Mouse (Mus musculus): ENCODE data around the gene Cntnap5c. TPM values are rescaled to one million over a fixed set of nuclear protein-coding genes. Genes with fewer than 3 reads are reported as not detected.

Gene Cntnap5c
- polyA plus RNA-seq, 1 experiment from 2014 or later = 0.25 TPM

DNA sequence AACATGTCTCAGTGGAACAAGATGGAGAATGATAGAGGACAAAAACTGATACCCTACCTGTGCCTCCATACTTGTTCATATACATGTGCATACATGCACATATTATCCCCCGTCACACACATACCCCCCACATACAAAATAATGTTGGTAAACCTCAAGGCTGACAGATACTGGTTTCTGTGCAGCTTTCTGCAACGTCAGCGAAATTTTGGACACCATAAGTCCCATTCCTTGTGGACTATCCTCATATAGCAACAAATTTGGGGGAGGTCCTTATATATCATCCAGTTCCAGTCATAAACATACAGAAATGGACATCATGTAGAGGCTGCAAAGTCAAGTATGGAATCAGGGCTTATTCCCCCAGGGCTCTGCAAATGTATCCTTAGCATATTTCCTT lies 338.5 kb downstream of the Cntnap5c start:
- ATAC-seq (ENCODE audit: low FRiP score) (no peak), DNase-seq (ENCODE audit: low spot score, missing footprints) (no peak)
- Histone ChIP-seq H3K4me1 (ENCODE audit: control insufficient read depth, insufficient read depth, low read length) (no peaks in the 10 kb centered on the region), H3K9me3 (ENCODE audit: control insufficient read depth, low read length) (no peaks in the 10 kb centered on the region), H3K4me3 (ENCODE audit: low read depth, low read length) (no peak overlapping the region), H3K36me3 (ENCODE audit: control insufficient read depth, insufficient read depth, low read length) (no peaks in the 10 kb centered on the region), H3K9ac (ENCODE audit: low read length) (no peak overlapping the region), H3K4me2 (no peak overlapping the region), H3K27ac (ENCODE audit: low read depth, low read length) (no peak overlapping the region), H3K27me3 (ENCODE audit: control insufficient read depth, insufficient read depth, low read length) (no peaks in the 10 kb centered on the region)
- WGBS = 89% methylated on average over 3 of the region's 3 CpGs

GRCm38 (mm10) chr17:58108335-58108734 lies 339.0 kb downstream of the Cntnap5c start:
- no peaks in the 10 kb centered on the region for H3K36me3 ChIP-seq (ENCODE audit: control insufficient read depth, insufficient read depth, low read length)
- ATAC-seq (ENCODE audit: low FRiP score) (no peak), DNase-seq (ENCODE audit: low spot score, missing footprints) (no peak)
- no peak overlapping the region for H3K9ac ChIP-seq (ENCODE audit: low read length)
- H3K4me2 ChIP-seq = no peak overlapping the region
- H3K27ac ChIP-seq (ENCODE audit: low read depth, low read length) = no peak overlapping the region
- H3K4me3 ChIP-seq (ENCODE audit: low read depth, low read length) = no peak overlapping the region
- WGBS = 79% methylated on average over 1 of the region's 1 CpGs
- no peaks in the 10 kb centered on the region for H3K9me3 ChIP-seq (ENCODE audit: control insufficient read depth, low read length)
- H3K4me1 ChIP-seq (ENCODE audit: control insufficient read depth, insufficient read depth, low read length) = no peaks in the 10 kb centered on the region
- no peaks in the 10 kb centered on the region for H3K27me3 ChIP-seq (ENCODE audit: control insufficient read depth, insufficient read depth, low read length)

GRCm38 (mm10) chr17:58187171-58187570 lies 417.8 kb downstream of the Cntnap5c start:
- H3K9me3 ChIP-seq (ENCODE audit: control insufficient read depth, low read length) = no peaks in the 10 kb centered on the region
- no peak overlapping the region for H3K4me2 ChIP-seq
- no peak for ATAC-seq (ENCODE audit: low FRiP score)
- no peak overlapping the region for H3K27ac ChIP-seq (ENCODE audit: low read depth, low read length)
- no peak overlapping the region for H3K9ac ChIP-seq (ENCODE audit: low read length)
- H3K36me3 ChIP-seq (ENCODE audit: control insufficient read depth, insufficient read depth, low read length) = no peaks in the 10 kb centered on the region
- H3K4me1 ChIP-seq (ENCODE audit: control insufficient read depth, insufficient read depth, low read length) = no peaks in the 10 kb centered on the region
- H3K27me3 ChIP-seq (ENCODE audit: control insufficient read depth, insufficient read depth, low read length) = no peaks in the 10 kb centered on the region
- no peak for DNase-seq (ENCODE audit: low spot score, missing footprints)
- 65% methylated on average over 1 of the region's 1 CpGs for WGBS
- H3K4me3 ChIP-seq (ENCODE audit: low read depth, low read length) = no peak overlapping the region

- no peak overlapping the region for H3K4me3 ChIP-seq (ENCODE audit: low read depth, low read length)
- no peak overlapping the region for H3K27ac ChIP-seq (ENCODE audit: low read depth, low read length)
- no peak overlapping the region for H3K4me2 ChIP-seq
- H3K27me3 ChIP-seq (ENCODE audit: control insufficient read depth, insufficient read depth, low read length) = no peaks in the 10 kb centered on the region
- no peak overlapping the region for H3K9ac ChIP-seq (ENCODE audit: low read length)
- no peaks in the 10 kb centered on the region for H3K9me3 ChIP-seq (ENCODE audit: control insufficient read depth, low read length)
- ATAC-seq (ENCODE audit: low FRiP score) (no peak), DNase-seq (ENCODE audit: low spot score, missing footprints) (no peak)
- 88% methylated on average over 2 of the region's 2 CpGs for WGBS
- no peaks in the 10 kb centered on the region for H3K4me1 ChIP-seq (ENCODE audit: control insufficient read depth, insufficient read depth, low read length)
- H3K36me3 ChIP-seq (ENCODE audit: control insufficient read depth, insufficient read depth, low read length) = no peaks in the 10 kb centered on the region
These were observed 431.8 kb downstream of the Cntnap5c start for GRCm38 (mm10) chr17:58201148-58201547.

GRCm38 (mm10) chr17:58268058-58268457 lies 498.7 kb downstream of the Cntnap5c start:
- Histone ChIP-seq H3K4me1 (ENCODE audit: control insufficient read depth, insufficient read depth, low read length) (no peaks in the 10 kb centered on the region), H3K9ac (ENCODE audit: low read length) (no peak overlapping the region), H3K4me3 (ENCODE audit: low read depth, low read length) (no peak overlapping the region), H3K9me3 (ENCODE audit: control insufficient read depth, low read length) (no peaks in the 10 kb centered on the region), H3K36me3 (ENCODE audit: control insufficient read depth, insufficient read depth, low read length) (no peaks in the 10 kb centered on the region), H3K4me2 (no peak overlapping the region), H3K27me3 (ENCODE audit: control insufficient read depth, insufficient read depth, low read length) (no peaks in the 10 kb centered on the region), H3K27ac (ENCODE audit: low read depth, low read length) (no peak overlapping the region)
- DNase-seq (ENCODE audit: low spot score, missing footprints) (no peak), ATAC-seq (ENCODE audit: low FRiP score) (no peak)
- 80% methylated on average over 2 of the region's 2 CpGs for WGBS

GRCm38 (mm10) chr17:58351310-58351709 lies 581.9 kb downstream of the Cntnap5c start:
- no peak overlapping the region for H3K27ac ChIP-seq (ENCODE audit: low read depth, low read length)
- no peaks in the 10 kb centered on the region for H3K9me3 ChIP-seq (ENCODE audit: control insufficient read depth, low read length)
- H3K4me2 ChIP-seq = no peak overlapping the region
- 87% methylated on average over 6 of the region's 6 CpGs for WGBS
- ATAC-seq (ENCODE audit: low FRiP score) (no peak), DNase-seq (ENCODE audit: low spot score, missing footprints) (no peak)
- no peak overlapping the region for H3K4me3 ChIP-seq (ENCODE audit: low read depth, low read length)
- H3K4me1 ChIP-seq (ENCODE audit: control insufficient read depth, insufficient read depth, low read length) = no peaks in the 10 kb centered on the region
- H3K36me3 ChIP-seq (ENCODE audit: control insufficient read depth, insufficient read depth, low read length) = no peaks in the 10 kb centered on the region
- H3K27me3 ChIP-seq (ENCODE audit: control insufficient read depth, insufficient read depth, low read length) = no peaks in the 10 kb centered on the region
- no peak overlapping the region for H3K9ac ChIP-seq (ENCODE audit: low read length)

DNA sequence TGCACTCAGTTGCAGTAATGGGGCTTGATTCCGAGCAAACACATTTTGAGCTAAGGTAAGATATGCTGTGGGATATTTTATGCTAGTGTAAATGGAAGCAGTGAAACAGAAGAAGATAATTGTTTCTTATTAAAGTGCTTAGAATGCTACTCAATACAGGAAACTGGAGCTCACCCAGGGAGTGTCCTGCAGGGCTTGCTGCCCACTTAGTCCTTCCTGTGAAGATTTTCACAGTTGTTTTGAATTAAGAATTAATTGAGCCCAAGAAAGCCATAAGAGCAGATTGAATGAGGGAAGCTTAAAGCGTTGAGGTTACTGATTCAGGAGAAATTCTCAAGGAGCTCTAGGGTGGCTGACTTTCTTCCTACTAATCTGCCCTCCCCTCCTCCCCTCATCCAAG lies 586.9 kb downstream of the Cntnap5c start:
- Histone ChIP-seq H3K4me3 (ENCODE audit: low read depth, low read length) (no peak overlapping the region), H3K27me3 (ENCODE audit: control insufficient read depth, insufficient read depth, low read length) (no peaks in the 10 kb centered on the region), H3K9ac (ENCODE audit: low read length) (no peak overlapping the region), H3K4me1 (ENCODE audit: control insufficient read depth, insufficient read depth, low read length) (no peaks in the 10 kb centered on the region), H3K4me2 (no peak overlapping the region), H3K36me3 (ENCODE audit: control insufficient read depth, insufficient read depth, low read length) (no peaks in the 10 kb centered on the region), H3K27ac (ENCODE audit: low read depth, low read length) (no peak overlapping the region), H3K9me3 (ENCODE audit: control insufficient read depth, low read length) (no peaks in the 10 kb centered on the region)
- DNase-seq (ENCODE audit: low spot score, missing footprints) (no peak), ATAC-seq (ENCODE audit: low FRiP score) (no peak)
- WGBS = 53% methylated on average over 2 of the region's 2 CpGs

DNA sequence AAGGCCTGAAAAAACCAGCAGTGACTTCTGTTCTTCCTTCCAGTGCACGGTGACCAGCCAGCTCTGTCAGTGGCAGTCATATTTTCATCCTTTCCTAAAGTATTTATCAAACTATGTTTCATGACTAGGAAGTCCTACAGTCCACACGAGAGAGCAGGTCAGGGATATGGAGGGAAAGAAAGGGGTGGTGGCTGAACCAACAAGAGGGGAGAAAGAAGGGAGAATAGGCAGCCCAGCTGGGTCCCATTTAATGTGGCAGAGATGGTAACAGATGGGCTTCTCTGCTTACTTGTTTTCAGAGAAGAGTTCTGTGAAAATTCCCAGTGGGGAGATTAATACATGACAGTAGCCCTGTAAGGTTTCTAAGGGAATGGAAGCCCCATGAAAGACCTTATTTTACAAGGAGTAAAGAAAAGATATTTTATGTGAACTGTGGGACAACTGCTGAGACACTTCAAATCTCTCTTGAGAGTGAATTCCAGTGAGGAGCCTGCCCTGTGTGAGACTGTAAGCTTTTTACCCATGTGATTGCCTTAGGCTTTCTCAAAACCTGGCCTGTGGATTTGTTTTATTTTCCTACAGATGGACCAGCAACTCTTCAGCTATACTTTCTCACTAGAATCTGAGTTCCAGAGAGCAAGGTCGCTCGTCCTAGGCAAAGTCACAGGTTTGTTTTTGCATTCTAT lies 594.4 kb downstream of the Cntnap5c start:
- H3K4me2 ChIP-seq = no peak overlapping the region
- no peaks in the 10 kb centered on the region for H3K4me1 ChIP-seq (ENCODE audit: control insufficient read depth, insufficient read depth, low read length)
- DNase-seq (ENCODE audit: low spot score, missing footprints) (no peak), ATAC-seq (ENCODE audit: low FRiP score) (no peak)
- no peaks in the 10 kb centered on the region for H3K27me3 ChIP-seq (ENCODE audit: control insufficient read depth, insufficient read depth, low read length)
- no peak overlapping the region for H3K27ac ChIP-seq (ENCODE audit: low read depth, low read length)
- 73% methylated on average over 4 of the region's 4 CpGs for WGBS
- H3K36me3 ChIP-seq (ENCODE audit: control insufficient read depth, insufficient read depth, low read length) = no peaks in the 10 kb centered on the region
- H3K9ac ChIP-seq (ENCODE audit: low read length) = no peak overlapping the region
- no peaks in the 10 kb centered on the region for H3K9me3 ChIP-seq (ENCODE audit: control insufficient read depth, low read length)
- no peak overlapping the region for H3K4me3 ChIP-seq (ENCODE audit: low read depth, low read length)

DNA sequence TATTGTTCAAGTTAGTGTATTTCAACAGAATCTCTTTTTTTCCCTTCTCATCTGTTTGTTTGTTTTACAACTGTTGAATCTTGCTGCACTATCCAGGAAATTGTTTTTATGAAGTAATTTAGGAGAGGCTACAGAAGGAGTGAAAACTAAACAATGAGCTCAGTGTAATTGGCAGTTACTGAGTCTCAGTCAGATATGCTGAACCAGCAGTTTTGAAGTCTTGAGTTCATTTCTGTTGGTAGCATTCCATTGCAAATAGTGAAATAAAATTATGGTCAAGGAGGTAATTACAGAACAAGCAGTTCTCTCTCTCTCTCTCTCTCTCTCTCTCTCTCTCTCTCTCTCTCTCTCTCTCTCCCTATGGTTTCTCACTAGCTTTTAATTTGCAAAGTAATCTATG lies 600.7 kb downstream of the Cntnap5c start:
- Histone ChIP-seq H3K36me3 (ENCODE audit: control insufficient read depth, insufficient read depth, low read length) (no peaks in the 10 kb centered on the region), H3K27me3 (ENCODE audit: control insufficient read depth, insufficient read depth, low read length) (no peaks in the 10 kb centered on the region), H3K9ac (ENCODE audit: low read length) (no peak overlapping the region), H3K4me3 (ENCODE audit: low read depth, low read length) (no peak overlapping the region), H3K4me2 (no peak overlapping the region), H3K4me1 (ENCODE audit: control insufficient read depth, insufficient read depth, low read length) (no peaks in the 10 kb centered on the region), H3K9me3 (ENCODE audit: control insufficient read depth, low read length) (no peaks in the 10 kb centered on the region), H3K27ac (ENCODE audit: low read depth, low read length) (no peak overlapping the region)
- DNase-seq (ENCODE audit: low spot score, missing footprints) (no peak), ATAC-seq (ENCODE audit: low FRiP score) (no peak)

Data from midbrain, embryonic 11.5 days (tissue).